Mouse (Mus musculus) kidney, adult 10 weeks (tissue): ENCODE results near the gene Grhpr. TPM values are rescaled to one million over a fixed set of nuclear protein-coding genes. Genes with fewer than 3 reads are reported as not detected.

Source experiments
- polyA plus RNA-seq: library from polyadenylated mRNA; stranded (reverse); fragments of 350-450 nt; fragmentation: Illumina TruSeq; extraction: RNeasy Lipid Tissue Mini Kit (QIAGEN cat#74804); gene quantifications from one replicate; pipeline ENCODE4 v1.2.3, GENCODE M21; 2014; ENCODE audit warnings: low read depth, low replicate concordance

Grhpr gene
- 14.9 TPM for polyA plus RNA-seq

DNA sequence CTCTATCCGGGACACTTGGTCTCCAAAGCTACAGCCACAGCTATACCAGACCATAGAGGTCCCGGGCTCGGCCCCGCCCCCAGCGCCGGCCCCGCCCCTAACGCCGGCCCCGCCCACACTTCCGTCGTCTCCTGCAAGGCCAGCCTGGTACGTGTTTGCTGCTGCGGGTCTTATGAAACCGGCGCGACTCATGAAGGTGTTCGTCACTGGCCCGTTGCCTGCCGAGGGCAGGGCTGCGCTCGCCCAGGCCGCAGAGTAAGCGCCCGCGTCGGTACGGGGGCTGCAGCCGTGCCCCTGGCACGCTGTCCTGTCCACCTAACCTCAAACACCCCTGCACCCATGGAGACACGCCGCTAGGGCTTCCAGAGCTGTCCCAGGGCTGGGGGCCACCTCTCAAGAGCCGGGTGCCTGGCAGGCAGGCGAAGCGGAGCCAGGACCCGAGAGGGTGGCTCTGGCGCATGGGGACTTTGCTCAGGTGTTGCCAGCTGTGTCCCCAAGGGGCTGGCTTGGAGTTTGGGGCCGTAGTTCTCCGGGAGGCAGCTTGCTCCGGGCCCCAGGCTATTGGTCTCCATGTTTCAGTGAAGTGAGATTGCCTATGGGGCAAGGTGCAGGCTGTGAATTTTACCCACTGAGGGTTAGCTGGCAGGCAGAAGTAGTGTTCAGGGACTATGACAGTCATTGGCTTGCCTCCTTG lies at the start of gene Grhpr:
Grhpr (plus strand) TSS at position 116 of the 694 bp plus-strand sequence.

DNA sequence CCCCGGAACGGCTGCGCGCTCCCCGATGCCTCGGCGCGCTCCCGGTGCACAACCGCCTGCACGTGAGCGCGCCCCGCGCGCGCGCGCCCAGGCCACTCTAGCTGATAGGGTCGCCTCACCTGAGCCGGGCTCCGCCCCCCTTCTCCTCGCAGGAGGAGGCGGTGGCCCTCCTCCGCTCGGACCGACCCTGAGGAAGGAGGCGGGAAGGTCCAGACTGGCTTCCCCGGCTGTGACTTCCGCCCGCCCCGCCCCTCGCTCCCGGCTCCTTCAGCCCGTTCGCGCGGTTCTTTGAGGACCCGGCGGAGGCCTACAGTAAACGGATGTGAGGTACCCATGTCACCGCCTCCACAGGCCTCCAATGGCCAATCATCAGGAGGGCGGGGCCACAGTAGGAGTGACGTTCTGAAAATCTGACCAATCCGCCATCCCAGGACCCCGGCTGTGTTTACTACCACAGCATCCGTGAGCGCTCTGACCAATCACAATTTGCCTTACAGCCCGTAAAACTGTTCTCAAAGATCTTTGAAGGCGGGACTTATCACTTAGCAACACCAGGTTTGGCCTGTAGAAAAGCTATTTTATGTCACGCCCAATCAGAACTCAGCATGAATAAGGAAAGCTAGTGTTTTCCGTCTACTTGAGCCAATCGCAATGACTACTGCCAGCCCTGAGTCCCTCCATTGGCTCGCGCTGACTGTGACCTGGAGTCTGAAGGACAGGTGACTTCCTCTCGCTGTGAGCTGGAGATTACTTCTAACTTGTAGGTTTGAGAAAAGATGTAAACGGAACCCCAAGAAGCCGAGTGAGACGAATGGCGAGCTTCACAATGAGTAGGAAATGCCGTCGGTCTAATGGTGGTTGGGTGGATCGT lies 31.1 kb downstream of the Grhpr start, which contains the start of gene Zbtb5:
Zbtb5 (minus strand) TSS at position 308 of the 871 bp plus-strand sequence.

DNA sequence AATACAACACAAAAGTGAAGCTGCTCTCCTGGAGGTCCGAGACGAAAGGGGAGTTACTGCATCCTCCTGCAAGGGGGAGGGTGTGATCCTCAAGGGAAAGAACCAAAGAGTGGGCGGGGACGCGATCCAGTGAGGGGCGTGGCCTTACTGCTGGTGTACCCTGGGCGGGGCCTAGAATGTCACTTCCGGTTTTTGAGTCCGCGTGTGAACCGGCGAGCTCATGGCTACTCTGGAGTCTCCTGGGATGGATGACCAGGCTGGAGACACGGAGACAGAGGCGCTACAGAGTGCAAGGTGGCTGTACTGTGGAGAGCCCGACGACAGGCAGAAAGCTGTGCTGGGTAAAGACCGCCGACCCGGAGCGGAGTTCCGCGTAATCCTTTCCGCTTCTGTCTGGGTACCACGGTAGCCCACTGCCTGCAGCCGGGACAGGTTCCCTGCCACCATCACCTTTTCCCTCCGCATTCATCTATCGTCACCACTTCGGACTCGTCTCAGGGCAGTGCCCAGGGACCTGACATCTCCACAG lies 37.3 kb downstream of the Grhpr start, which contains the start of gene Polr1e:
Polr1e (plus strand) TSS at position 132 of the 529 bp plus-strand sequence.

Other genes with a start within 250 kb of the Grhpr start
- gene Zcchc7, start 225.5 kb upstream of the Grhpr start, polyA plus RNA-seq, result 39.2 TPM
- 5.8 TPM for gene Zbtb5, start 31.0 kb downstream of the Grhpr start, polyA plus RNA-seq
- 11.4 TPM for gene Polr1e, start 37.2 kb downstream of the Grhpr start, polyA plus RNA-seq
- gene Fbxo10, start 103.2 kb downstream of the Grhpr start, polyA plus RNA-seq, result 1.9 TPM
- 129 TPM for gene Tomm5, start 126.7 kb downstream of the Grhpr start, polyA plus RNA-seq
- gene Frmpd1, start 203.5 kb downstream of the Grhpr start, polyA plus RNA-seq, result 0.12 TPM